Mouse (Mus musculus) forebrain, embryonic 10.5 days (tissue): ENCODE measurements around the gene Rnf26. TPM values are rescaled to one million over a fixed set of nuclear protein-coding genes. Genes with fewer than 3 reads are reported as not detected.

Experiments
- polyA plus RNA-seq: library from polyadenylated mRNA; unstranded; fragments of >200 nt; fragmentation: Nextera tagmentation; extraction: Ambion mirVana; gene quantifications from 2 replicates; pipeline ENCODE4 v1.2.1, GENCODE M21; 2016

Gene Rnf26
- polyA plus RNA-seq, 1 experiment from 2014 or later = 79.5 TPM

Other genes starting within 250 kb of the Rnf26 start
- not detected in 2 replicates for gene Thy1, start 70.1 kb downstream of the Rnf26 start, polyA plus RNA-seq
- gene Usp2, start 46.5 kb downstream of the Rnf26 start, polyA plus RNA-seq = 12.7 and 12.9 TPM in 2 replicates
- gene Mfrp, start 11.8 kb downstream of the Rnf26 start, polyA plus RNA-seq = 0.15 and 0.26 TPM in 2 replicates
- not detected in 2 replicates for gene C1qtnf5, start 6.3 kb downstream of the Rnf26 start, polyA plus RNA-seq
- gene Gm49380, start within 50 bp of the Rnf26 start, polyA plus RNA-seq = 0.06 and 0.36 TPM in 2 replicates
- 10.1 and 11.4 TPM in 2 replicates for gene Mcam, start 21.0 kb upstream of the Rnf26 start, polyA plus RNA-seq
- gene Cbl, start 120.5 kb upstream of the Rnf26 start, polyA plus RNA-seq = 21.3 and 23.8 TPM in 2 replicates
- gene Ccdc153, start 127.2 kb upstream of the Rnf26 start, polyA plus RNA-seq = not detected in 2 replicates
- gene Pdzd3, start 138.0 kb upstream of the Rnf26 start, polyA plus RNA-seq = 0.06 TPM in 1 of 2 replicates, not detected in the other
- 2.8 and 2.9 TPM in 2 replicates for gene Nlrx1, start 155.1 kb upstream of the Rnf26 start, polyA plus RNA-seq
- gene Abcg4, start 175.1 kb upstream of the Rnf26 start, polyA plus RNA-seq = 5.3 and 7.2 TPM in 2 replicates
- gene Hinfp, start 192.2 kb upstream of the Rnf26 start, polyA plus RNA-seq = 32.8 and 33.0 TPM in 2 replicates
- 8.3 and 8.7 TPM in 2 replicates for gene C2cd2l, start 206.8 kb upstream of the Rnf26 start, polyA plus RNA-seq
- 48.0 and 49.3 TPM in 2 replicates for gene Dpagt1, start 212.5 kb upstream of the Rnf26 start, polyA plus RNA-seq
- 524 and 528 TPM in 2 replicates for gene H2afx, start 221.2 kb upstream of the Rnf26 start, polyA plus RNA-seq
- gene Hmbs, start 230.7 kb upstream of the Rnf26 start, polyA plus RNA-seq = 196 and 210 TPM in 2 replicates
- gene Vps11, start 248.2 kb upstream of the Rnf26 start, polyA plus RNA-seq = 29.0 and 32.3 TPM in 2 replicates